Mouse (Mus musculus) ovary, adult 18-20 months (tissue): Measurements from ENCODE around the gene Alkbh3.

Source experiments
- DNase-seq: peaks from one replicate; pipeline ENCODE4 v3.0.0; 2022; ENCODE audit warnings: low spot score, mixed read lengths

Gene Alkbh3

GRCm38 (mm10) chr2:93992810-93993209 lies 17.8 kb downstream of the Alkbh3 start:
- DNase-seq, result no peak

- DNase-seq, result no peak
Measured at GRCm38 (mm10) chr2:93992259-93992658, 18.3 kb downstream of the Alkbh3 start.

- DNase-seq, result no peak
Measured at GRCm38 (mm10) chr2:93991336-93991735, 19.3 kb downstream of the Alkbh3 start.

- no peak for DNase-seq
Measured at GRCm38 (mm10) chr2:93988440-93988839, 22.2 kb downstream of the Alkbh3 start.

GRCm38 (mm10) chr2:93982457-93983235 lies 28.0 kb downstream of the Alkbh3 start:
- no peak for DNase-seq

- no peak for DNase-seq
Measured at GRCm38 (mm10) chr2:93979249-93980120, 31.1 kb downstream of the Alkbh3 start.

- peak; percentile 46 for DNase-seq
Measured at GRCm38 (mm10) chr2:93976436-93977252, 34.0 kb downstream of the Alkbh3 start.

GRCm38 (mm10) chr2:93975526-93976435 lies 34.8 kb downstream of the Alkbh3 start:
- DNase-seq, result no peak

GRCm38 (mm10) chr2:93975041-93975440 lies 35.6 kb downstream of the Alkbh3 start:
- DNase-seq, result no peak

GRCm38 (mm10) chr2:93971647-93972046 lies 39.0 kb downstream of the Alkbh3 start:
- no peak for DNase-seq

GRCm38 (mm10) chr2:93964494-93965160 lies 46.0 kb downstream of the Alkbh3 start:
- no peak for DNase-seq

GRCm38 (mm10) chr2:93963802-93964201 lies 46.8 kb downstream of the Alkbh3 start:
- no peak for DNase-seq

GRCm38 (mm10) chr2:93961716-93962115 lies 48.9 kb downstream of the Alkbh3 start:
- no peak for DNase-seq

- no peak for DNase-seq
Measured at GRCm38 (mm10) chr2:93959346-93959745, 51.3 kb downstream of the Alkbh3 start.

GRCm38 (mm10) chr2:93958216-93958615 lies 52.4 kb downstream of the Alkbh3 start:
- DNase-seq, result no peak

GRCm38 (mm10) chr2:93957785-93958175 lies 52.8 kb downstream of the Alkbh3 start:
- DNase-seq, result no peak

- peak; percentile 57 for DNase-seq
Measured at GRCm38 (mm10) chr2:93956908-93957784, 53.5 kb downstream of the Alkbh3 start, which contains the start of gene Gm13889. Gm13889 (minus strand) TSS chr2:93957201.

- peak; percentile 70 for DNase-seq
Measured at GRCm38 (mm10) chr2:93956331-93956801, 54.2 kb downstream of the Alkbh3 start.

- no peak for DNase-seq
Measured at GRCm38 (mm10) chr2:93955886-93956285, 54.7 kb downstream of the Alkbh3 start.
